Mouse (Mus musculus) intestine, embryonic 14.5 days (tissue): Measurements from ENCODE around the gene Tmem164. TPM values are rescaled to one million over a fixed set of nuclear protein-coding genes. Genes with fewer than 3 reads are reported as not detected.

Experiments
- ATAC-seq: fragments of 200-750 bp; cut with Nextera tagmentation; replicated peaks from 2 replicates; pipeline ENCODE4 v1.8.0; 2017; ENCODE audit warnings: low read depth, moderate number of reproducible peaks, moderate TSS enrichment, moderate library complexity; ENCODE audit not compliant: low FRiP score, low TSS enrichment
- DNase-seq: peaks from one replicate; pipeline ENCODE4 v3.0.0-alpha.2; 2018; ENCODE audit warnings: low spot score
- H3K27ac ChIP-seq: fragments of 300-500 bp; sonication (generic); 2 replicates; pipeline ENCODE4 v1.5.1; 2014; ENCODE audit warnings: low read depth, mild to moderate bottlenecking, control low read depth
- H3K27me3 ChIP-seq: fragments of 300-500 bp; sonication (generic); replicated peaks from 2 replicates; pipeline ENCODE4 v1.6.1; 2014; ENCODE audit warnings: low read length, control low read depth; ENCODE audit not compliant: control insufficient read depth, insufficient read depth
- H3K36me3 ChIP-seq: fragments of 300-500 bp; sonication (generic); 2 replicates; pipeline ENCODE4 v1.6.1; 2014; ENCODE audit warnings: low read length, control low read depth; ENCODE audit not compliant: control insufficient read depth, insufficient read depth
- H3K4me1 ChIP-seq: fragments of 300-500 bp; sonication (generic); replicated peaks from 2 replicates; pipeline ENCODE4 v1.6.1; 2014; ENCODE audit warnings: low read length, control low read depth, mixed read lengths; ENCODE audit not compliant: control insufficient read depth, insufficient read depth
- H3K4me2 ChIP-seq: fragments of 300-500 bp; sonication (generic); 2 replicates; pipeline ENCODE4 v1.6.1; 2014; ENCODE audit warnings: low read length
- H3K4me3 ChIP-seq: fragments of 300-500 bp; sonication (generic); 2 replicates; pipeline ENCODE4 v1.5.1; 2014; ENCODE audit warnings: low read depth, low read length, control low read depth, mixed read lengths
- H3K9ac ChIP-seq: fragments of 300-500 bp; sonication (generic); 2 replicates; pipeline ENCODE4 v1.6.1; 2014; ENCODE audit warnings: mild to moderate bottlenecking, low read length
- H3K9me3 ChIP-seq: fragments of 300-500 bp; sonication (generic); 2 replicates; pipeline ENCODE4 v1.6.1; 2016; ENCODE audit warnings: low read length, control low read depth; ENCODE audit not compliant: control insufficient read depth
- WGBS: fragments of 180-500 bp; shearing (Covaris S2); extraction: QIAGEN DNeasy Blood & Tissue Kit; methylation state at CpG from one replicate; pipeline ENCODE4 v1.1.7; 2014; 5-methylcytosine and 5-hydroxymethylcytosine counted together
- polyA plus RNA-seq: library from polyadenylated mRNA; unstranded; fragments of >200 nt; fragmentation: Nextera tagmentation; extraction: Ambion mirVana; gene quantifications from 2 replicates; pipeline ENCODE4 v1.2.1, GENCODE M21; 2014

Tmem164 gene
- polyA plus RNA-seq, 1 experiment from 2014 or later: 33.2 TPM

- no peak overlapping the region for H3K4me3 ChIP-seq
- H3K27me3 ChIP-seq: no peaks in the 10 kb centered on the region
- H3K4me2 ChIP-seq: no peak overlapping the region
- H3K36me3 ChIP-seq: no peaks in the 10 kb centered on the region
- H3K4me1 ChIP-seq: no peaks in the 10 kb centered on the region
- DNase-seq (no peak), ATAC-seq (no peak)
- H3K9me3 ChIP-seq: no peaks in the 10 kb centered on the region
- H3K9ac ChIP-seq: no peak overlapping the region
- no peak overlapping the region for H3K27ac ChIP-seq
Observed at GRCm38 (mm10) chrX:142747428-142747827, 66.2 kb downstream of the Tmem164 start.

- no peak overlapping the region for H3K4me3 ChIP-seq
- H3K27me3 ChIP-seq: no peaks in the 10 kb centered on the region
- DNase-seq (no peak), ATAC-seq (no peak)
- no peak overlapping the region for H3K27ac ChIP-seq
- H3K9ac ChIP-seq: no peak overlapping the region
- H3K36me3 ChIP-seq: no peaks in the 10 kb centered on the region
- no peaks in the 10 kb centered on the region for H3K9me3 ChIP-seq
- no peak overlapping the region for H3K4me2 ChIP-seq
- H3K4me1 ChIP-seq: no peaks in the 10 kb centered on the region
- 80% methylated on average over 3 of the region's 3 CpGs for WGBS
Observed at GRCm38 (mm10) chrX:142748574-142748973, 67.4 kb downstream of the Tmem164 start.

- Histone ChIP-seq H3K9ac (no peak overlapping the region), H3K27ac (no peak overlapping the region), H3K4me2 (no peak overlapping the region), H3K4me1 (no peaks in the 10 kb centered on the region), H3K27me3 (no peaks in the 10 kb centered on the region), H3K4me3 (no peak overlapping the region), H3K36me3 (no peaks in the 10 kb centered on the region; the same call in 1 of the 2 replicates), H3K9me3 (no peaks in the 10 kb centered on the region)
- DNase-seq: no peak
- no peak for ATAC-seq
- WGBS: 68% methylated on average over 4 of the region's 4 CpGs
Observed at GRCm38 (mm10) chrX:142750775-142751174, 69.6 kb downstream of the Tmem164 start.

GRCm38 (mm10) chrX:142755542-142755941, 74.3 kb downstream of the Tmem164 start:
- H3K9ac ChIP-seq: no peak overlapping the region
- no peak overlapping the region for H3K4me3 ChIP-seq
- H3K4me1 ChIP-seq: no peaks in the 10 kb centered on the region; the same call in 1 of the 2 replicates
- H3K27me3 ChIP-seq: no peaks in the 10 kb centered on the region
- 87% methylated on average over 6 of the region's 6 CpGs for WGBS
- H3K27ac ChIP-seq: no peak overlapping the region
- no peaks in the 10 kb centered on the region; the same call in 1 of the 2 replicates for H3K36me3 ChIP-seq
- ATAC-seq: no peak
- H3K4me2 ChIP-seq: no peak overlapping the region
- DNase-seq: no peak
- H3K9me3 ChIP-seq: no peaks in the 10 kb centered on the region

- Histone ChIP-seq H3K36me3 (no peaks in the 10 kb centered on the region; the same call in 1 of the 2 replicates), H3K27me3 (no peaks in the 10 kb centered on the region), H3K4me2 (no peak overlapping the region), H3K4me3 (no peak overlapping the region), H3K9me3 (no peaks in the 10 kb centered on the region), H3K9ac (no peak overlapping the region), H3K4me1 (no peaks in the 10 kb centered on the region; the same call in 1 of the 2 replicates), H3K27ac (peak overlapping the region; percentile 47; the same call in 1 of the 2 replicates)
- ATAC-seq: peak; percentile 50; the same call in 1 of the 2 replicates
- WGBS: 40% methylated on average over 6 of the region's 6 CpGs
- DNase-seq: no peak
Observed at GRCm38 (mm10) chrX:142760415-142760814, 79.2 kb downstream of the Tmem164 start.

GRCm38 (mm10) chrX:142763337-142763736, 82.1 kb downstream of the Tmem164 start:
- Histone ChIP-seq H3K9ac (no peak overlapping the region), H3K27ac (no peak overlapping the region), H3K4me2 (no peak overlapping the region), H3K36me3 (no peaks in the 10 kb centered on the region), H3K9me3 (no peaks in the 10 kb centered on the region), H3K4me1 (no peaks in the 10 kb centered on the region; the same call in 1 of the 2 replicates), H3K4me3 (no peak overlapping the region), H3K27me3 (no peaks in the 10 kb centered on the region)
- WGBS: 85% methylated on average over 6 of the region's 7 CpGs
- no peak for DNase-seq
- ATAC-seq: no peak

GRCm38 (mm10) chrX:142769698-142770097, 88.5 kb downstream of the Tmem164 start:
- no peaks in the 10 kb centered on the region for H3K9me3 ChIP-seq
- WGBS: 94% methylated on average over 6 of the region's 6 CpGs

GRCm38 (mm10) chrX:142773658-142774057, 92.5 kb downstream of the Tmem164 start:
- Histone ChIP-seq H3K27me3 (0 out of 2 replicates have a peak, but pooled peaks cover 3% of the 10 kb centered on the region), H3K9me3 (no peaks in the 10 kb centered on the region), H3K27ac (no peak overlapping the region), H3K36me3 (peaks cover 20% of the 10 kb centered on the region; the same call in 1 of the 2 replicates), H3K9ac (no peak overlapping the region), H3K4me3 (no peak overlapping the region), H3K4me1 (no peaks in the 10 kb centered on the region), H3K4me2 (no peak overlapping the region)
- DNase-seq (no peak), ATAC-seq (no peak)
- WGBS: 83% methylated on average over 4 of the region's 4 CpGs

More at GRCm38 (mm10) chrX:142769698-142770097, 88.5 kb downstream of the Tmem164 start:
- DNase-seq (no peak), ATAC-seq (no peak)
- H3K27me3 ChIP-seq: 0 out of 2 replicates have a peak, but pooled peaks cover 5% of the 10 kb centered on the region
- no peak overlapping the region for H3K4me3 ChIP-seq
- H3K9ac ChIP-seq: no peak overlapping the region
- no peak overlapping the region for H3K27ac ChIP-seq
- no peaks in the 10 kb centered on the region for H3K4me1 ChIP-seq
- no peak overlapping the region for H3K4me2 ChIP-seq
- H3K36me3 ChIP-seq: peaks cover 11% of the 10 kb centered on the region; the same call in 1 of the 2 replicates

GRCm38 (mm10) chrX:142776131-142776530, 94.9 kb downstream of the Tmem164 start:
- no peak overlapping the region for H3K4me3 ChIP-seq
- H3K9ac ChIP-seq: no peak overlapping the region
- no peak overlapping the region for H3K4me2 ChIP-seq
- H3K4me1 ChIP-seq: no peaks in the 10 kb centered on the region
- 0 out of 2 replicates have a peak, but pooled peaks cover 2% of the 10 kb centered on the region for H3K27me3 ChIP-seq
- no peak overlapping the region for H3K27ac ChIP-seq
- DNase-seq (no peak), ATAC-seq (no peak)
- WGBS: 90% methylated on average over 4 of the region's 4 CpGs
- peaks cover 19% of the 10 kb centered on the region; the same call in 1 of the 2 replicates for H3K36me3 ChIP-seq
- H3K9me3 ChIP-seq: no peaks in the 10 kb centered on the region
